Mouse (Mus musculus): ENCODE data around the gene Satb1.

DNA sequence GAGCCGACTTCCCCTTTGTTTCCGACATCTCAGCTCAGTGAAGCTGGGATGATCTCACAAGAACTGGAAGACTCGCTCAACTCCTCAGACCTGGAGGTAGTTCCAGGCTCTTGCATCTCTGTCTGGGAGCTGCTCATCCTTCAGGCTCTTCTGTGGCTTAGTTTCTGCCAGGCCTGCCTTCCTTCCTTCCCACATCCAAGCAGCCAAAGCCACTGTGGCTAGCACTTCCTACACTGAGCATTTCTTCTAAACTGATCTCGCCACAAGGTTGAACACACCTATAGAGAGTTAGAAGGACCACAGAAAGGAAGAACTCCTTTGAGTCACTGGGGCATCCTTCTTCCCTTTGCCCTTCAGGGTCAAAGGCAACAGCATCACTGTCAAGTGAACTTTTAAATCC, 44.0 kb downstream of the Satb1 start:
- TF ChIP-seq CTCF (IDR thresholded peaks at IDR 0.05; ENCODE audit: extremely low read depth, insufficient read length, insufficient replicate concordance, low read depth, low read length): no peak
- TF ChIP-seq POLR2A (IDR thresholded peaks at IDR 0.05; ENCODE audit: low read depth, low read length): no peak

Measured in small intestine, adult 2 months (tissue).